Mouse (Mus musculus) megakaryocyte, embryonic 14.5 days (primary cell): ENCODE results near the gene Btbd8. TPM values are rescaled to one million over a fixed set of nuclear protein-coding genes. Genes with fewer than 3 reads are reported as not detected.

Experiments
- H3K27me3 ChIP-seq: replicated peaks from 2 replicates; pipeline ENCODE3; 2012; ENCODE audit warnings: inconsistent platforms
- H3K36me3 ChIP-seq: replicated peaks from 2 replicates; pipeline ENCODE3; 2012; ENCODE audit warnings: low read length, inconsistent platforms, mixed read lengths
- H3K4me1 ChIP-seq: 2 replicates; pipeline ENCODE4 v1.6.1; 2012; ENCODE audit warnings: inconsistent platforms
- H3K4me3 ChIP-seq: replicated peaks from 2 replicates; pipeline ENCODE3; 2012; ENCODE audit warnings: moderate library complexity, mild to moderate bottlenecking, inconsistent platforms
- H3K9me3 ChIP-seq: 2 replicates; pipeline ENCODE4 v1.6.1; 2012; ENCODE audit warnings: inconsistent platforms
- FLI1 ChIP-seq: IDR thresholded peaks from 2 replicates; pipeline ENCODE4 v1.6.1; 2012; ENCODE audit warnings: low read length, inconsistent platforms, mixed read lengths
- GATA1 ChIP-seq: IDR thresholded peaks from 3 replicates; pipeline ENCODE4 v1.6.1; 2012; ENCODE audit warnings: mixed read lengths, low read length, inconsistent platforms, borderline replicate concordance
- polyA plus RNA-seq: library from polyadenylated mRNA; stranded (reverse); fragments of >175 nt; gene quantifications from 2 replicates; pipeline ENCODE4 v1.2.3, GENCODE M21; 2012; ENCODE audit warnings: low replicate concordance; ENCODE audit not compliant: insufficient read depth

Gene Btbd8
- polyA plus RNA-seq, 1 experiment, result 0.10 TPM

DNA sequence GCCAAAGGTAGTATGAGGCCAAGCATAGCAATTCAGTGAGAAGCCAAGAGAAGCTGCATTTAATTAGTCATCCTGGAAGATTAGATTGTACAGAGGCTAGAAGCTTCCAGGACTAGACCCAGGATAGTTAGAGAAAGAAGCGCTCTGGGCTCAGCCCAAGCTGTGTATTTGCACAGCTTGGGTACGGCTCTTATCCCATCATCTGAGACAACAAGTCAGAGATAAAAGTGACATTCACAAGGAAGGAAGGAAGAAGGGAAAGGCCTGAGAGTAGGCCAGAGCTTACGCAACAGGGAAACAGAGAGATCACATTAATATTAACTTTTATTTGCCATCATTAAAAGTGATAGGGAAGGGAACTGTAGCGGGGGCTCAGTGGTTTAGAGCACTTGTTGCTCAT lies 10.2 kb downstream of the Btbd8 start:
- TF ChIP-seq GATA1, result no peak
- TF ChIP-seq FLI1, result no peak

DNA sequence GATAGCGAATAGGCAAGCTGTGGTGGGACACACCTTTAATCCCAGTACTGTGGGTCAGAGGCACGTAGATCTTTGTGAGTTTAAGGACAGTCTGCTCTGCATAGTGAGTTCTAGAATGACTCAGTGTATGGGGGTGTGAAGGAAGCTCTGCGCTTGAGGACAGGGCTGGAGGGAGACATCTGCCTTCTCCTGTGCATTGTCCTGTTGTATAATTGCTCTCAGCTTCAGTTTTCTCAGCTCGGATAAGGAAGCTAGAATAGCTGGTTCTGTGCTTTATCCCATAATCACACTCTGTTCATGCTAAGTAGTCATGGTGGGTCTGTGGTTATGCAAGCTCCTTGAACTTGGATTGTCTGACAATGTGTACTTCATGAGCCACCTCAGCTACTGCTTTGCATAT lies 11.0 kb downstream of the Btbd8 start:
- H3K36me3 ChIP-seq, result peaks cover 25% of the 10 kb centered on the region
- peaks cover 33% of the 10 kb centered on the region for H3K4me1 ChIP-seq
- no peaks in the 10 kb centered on the region for H3K27me3 ChIP-seq
- H3K4me3 ChIP-seq, result no peak overlapping the region
- no peaks in the 10 kb centered on the region for H3K9me3 ChIP-seq
- TF ChIP-seq FLI1, result no peak
- TF ChIP-seq GATA1, result no peak

More for the DNA sequence above, 10.2 kb downstream of the Btbd8 start:
- H3K36me3 ChIP-seq, result peaks cover 17% of the 10 kb centered on the region
- H3K27me3 ChIP-seq, result no peaks in the 10 kb centered on the region
- H3K9me3 ChIP-seq, result no peaks in the 10 kb centered on the region
- H3K4me3 ChIP-seq, result no peak overlapping the region
- peaks cover 41% of the 10 kb centered on the region for H3K4me1 ChIP-seq

DNA sequence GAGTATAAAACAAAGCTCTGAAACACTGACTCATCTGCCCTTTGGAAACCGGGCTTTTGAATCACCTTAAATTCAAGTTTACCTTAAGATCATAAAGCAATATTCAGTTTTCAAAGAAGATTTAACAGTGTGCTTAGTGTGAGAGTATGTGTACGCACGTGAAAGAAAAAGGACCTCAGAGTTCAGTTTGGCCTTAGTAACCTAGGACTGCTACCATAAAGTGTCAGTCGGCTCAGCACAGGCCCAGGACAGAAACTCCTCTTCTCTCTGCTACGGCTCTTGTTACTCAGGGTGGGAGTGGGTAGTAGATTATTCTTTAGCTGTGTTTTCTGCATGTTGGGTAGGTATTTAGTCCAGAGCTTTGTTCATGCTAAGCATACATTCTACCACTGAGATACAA lies 11.8 kb downstream of the Btbd8 start:
- no peak for TF ChIP-seq FLI1
- TF ChIP-seq GATA1, result no peak
- H3K36me3 ChIP-seq, result peaks cover 27% of the 10 kb centered on the region
- H3K9me3 ChIP-seq, result no peaks in the 10 kb centered on the region
- H3K4me1 ChIP-seq, result peaks cover 33% of the 10 kb centered on the region
- no peaks in the 10 kb centered on the region for H3K27me3 ChIP-seq
- H3K4me3 ChIP-seq, result no peak overlapping the region

DNA sequence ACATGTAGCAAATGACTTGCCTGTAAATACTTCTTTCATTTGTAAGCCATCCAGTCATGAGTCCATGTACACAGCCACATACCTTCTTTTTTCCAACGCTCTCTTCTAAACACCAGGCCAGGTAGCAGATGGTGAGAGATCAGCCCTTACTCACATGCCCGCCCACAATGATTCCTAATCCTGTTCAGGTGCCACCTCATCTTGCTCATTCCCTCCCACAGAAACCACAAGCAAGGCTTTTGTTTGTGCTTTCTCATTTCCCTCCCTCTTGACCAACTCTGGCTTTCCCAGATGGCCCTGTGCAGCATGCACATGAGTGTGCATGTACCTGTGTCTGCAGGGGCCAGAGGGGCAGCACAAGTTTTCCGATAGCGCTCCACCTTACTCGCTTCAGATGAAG lies 12.5 kb downstream of the Btbd8 start:
- H3K4me1 ChIP-seq, result peaks cover 37% of the 10 kb centered on the region
- no peak overlapping the region for H3K4me3 ChIP-seq
- no peaks in the 10 kb centered on the region for H3K9me3 ChIP-seq
- H3K36me3 ChIP-seq, result peaks cover 34% of the 10 kb centered on the region
- TF ChIP-seq FLI1 (no peak), GATA1 (no peak)
- no peaks in the 10 kb centered on the region for H3K27me3 ChIP-seq

DNA sequence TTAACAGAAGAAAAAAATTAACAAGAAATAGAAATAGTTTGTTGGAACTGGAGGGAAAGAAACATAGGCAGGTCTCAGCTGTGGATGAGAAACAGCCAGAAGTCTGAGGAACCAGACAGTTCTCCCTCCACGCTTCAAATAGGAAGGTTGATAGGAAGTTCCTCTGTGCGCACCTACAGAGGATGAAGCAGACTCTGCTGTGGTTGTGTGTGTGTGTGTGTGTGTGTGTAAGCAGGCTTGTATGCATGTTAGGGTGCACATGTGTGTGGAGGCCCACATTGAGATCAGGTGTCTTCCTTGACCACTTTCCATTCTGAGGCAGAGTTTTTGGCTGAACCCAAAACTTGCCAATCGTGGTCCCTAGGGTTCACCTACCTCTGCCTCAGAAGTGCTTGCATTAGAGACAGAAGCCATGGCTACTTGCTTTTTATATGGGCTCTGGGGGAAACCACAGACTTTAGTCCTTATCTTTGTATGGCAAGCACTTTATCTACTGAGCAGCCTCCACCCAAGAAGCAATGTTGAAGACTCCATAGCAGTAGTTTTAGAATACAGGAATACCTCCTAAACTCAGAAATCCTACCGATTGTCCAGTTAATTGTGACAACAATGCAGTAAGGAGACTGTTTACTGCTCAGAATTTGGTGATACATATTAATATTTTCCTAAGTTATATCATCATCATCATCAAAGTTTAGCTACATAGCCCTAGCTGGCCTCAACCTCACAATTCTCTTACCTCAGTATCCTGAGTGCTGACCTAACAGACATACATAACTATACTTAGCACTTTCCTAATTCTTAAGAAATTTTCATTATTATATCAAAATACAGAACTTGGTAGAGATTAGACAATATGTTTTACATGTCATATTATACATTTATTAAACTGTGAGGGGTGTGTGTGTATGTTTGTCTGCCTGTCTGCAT lies 24.6 kb downstream of the Btbd8 start:
- H3K4me1 ChIP-seq, result peaks cover 34% of the 10 kb centered on the region
- TF ChIP-seq GATA1 (no peak), FLI1 (no peak)
- H3K27me3 ChIP-seq, result no peaks in the 10 kb centered on the region
- peak overlapping the region; percentile 38 for H3K4me3 ChIP-seq
- H3K36me3 ChIP-seq, result peaks cover 9% of the 10 kb centered on the region
- H3K9me3 ChIP-seq, result no peaks in the 10 kb centered on the region

DNA sequence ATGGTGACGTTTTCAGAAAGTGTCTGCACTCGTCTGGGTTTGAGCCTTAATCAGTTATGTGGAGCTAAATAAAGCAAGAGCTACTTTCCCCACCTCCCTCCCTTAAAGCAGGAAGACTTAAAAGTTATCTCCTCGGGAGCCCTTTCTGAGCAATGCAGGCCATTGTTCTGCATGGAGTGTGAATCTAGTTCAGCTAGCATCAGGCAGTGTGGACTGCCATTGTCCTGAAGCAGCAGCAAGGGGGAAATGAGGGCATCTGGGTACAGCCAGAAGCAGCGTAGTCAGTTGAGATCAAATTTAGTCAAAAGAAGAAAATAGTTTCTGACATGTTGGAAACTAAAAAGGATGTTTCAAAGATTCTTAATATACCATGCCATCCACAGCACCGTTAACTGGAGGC lies 28.7 kb downstream of the Btbd8 start:
- H3K9me3 ChIP-seq, result no peaks in the 10 kb centered on the region
- H3K36me3 ChIP-seq, result peaks cover 11% of the 10 kb centered on the region
- H3K4me3 ChIP-seq, result no peak overlapping the region
- peaks cover 37% of the 10 kb centered on the region for H3K4me1 ChIP-seq
- no peaks in the 10 kb centered on the region for H3K27me3 ChIP-seq
- TF ChIP-seq FLI1 (no peak), GATA1 (no peak)

DNA sequence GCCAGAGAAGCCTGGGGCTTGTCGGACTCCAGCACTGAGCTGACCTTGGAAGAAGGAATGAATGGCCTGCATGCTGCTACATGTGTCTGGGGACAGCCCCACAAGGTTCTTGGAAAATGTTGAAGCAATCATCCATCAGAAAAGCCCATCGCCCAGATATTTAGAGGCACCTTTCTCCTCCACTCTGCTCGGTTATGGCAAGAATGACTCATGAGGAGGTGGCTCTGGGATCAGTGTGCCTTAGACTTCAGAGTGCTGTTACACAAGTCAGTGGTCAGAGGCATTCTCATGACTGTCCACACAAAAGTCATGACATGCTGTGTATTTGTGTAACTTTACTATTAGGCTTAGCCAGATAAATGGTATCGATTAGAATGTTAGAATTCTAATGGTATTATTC lies 29.3 kb downstream of the Btbd8 start:
- no peak overlapping the region for H3K4me3 ChIP-seq
- H3K4me1 ChIP-seq, result peaks cover 36% of the 10 kb centered on the region
- TF ChIP-seq GATA1, result no peak
- TF ChIP-seq FLI1, result no peak
- H3K36me3 ChIP-seq, result peaks cover 10% of the 10 kb centered on the region
- H3K27me3 ChIP-seq, result no peaks in the 10 kb centered on the region
- H3K9me3 ChIP-seq, result no peaks in the 10 kb centered on the region

DNA sequence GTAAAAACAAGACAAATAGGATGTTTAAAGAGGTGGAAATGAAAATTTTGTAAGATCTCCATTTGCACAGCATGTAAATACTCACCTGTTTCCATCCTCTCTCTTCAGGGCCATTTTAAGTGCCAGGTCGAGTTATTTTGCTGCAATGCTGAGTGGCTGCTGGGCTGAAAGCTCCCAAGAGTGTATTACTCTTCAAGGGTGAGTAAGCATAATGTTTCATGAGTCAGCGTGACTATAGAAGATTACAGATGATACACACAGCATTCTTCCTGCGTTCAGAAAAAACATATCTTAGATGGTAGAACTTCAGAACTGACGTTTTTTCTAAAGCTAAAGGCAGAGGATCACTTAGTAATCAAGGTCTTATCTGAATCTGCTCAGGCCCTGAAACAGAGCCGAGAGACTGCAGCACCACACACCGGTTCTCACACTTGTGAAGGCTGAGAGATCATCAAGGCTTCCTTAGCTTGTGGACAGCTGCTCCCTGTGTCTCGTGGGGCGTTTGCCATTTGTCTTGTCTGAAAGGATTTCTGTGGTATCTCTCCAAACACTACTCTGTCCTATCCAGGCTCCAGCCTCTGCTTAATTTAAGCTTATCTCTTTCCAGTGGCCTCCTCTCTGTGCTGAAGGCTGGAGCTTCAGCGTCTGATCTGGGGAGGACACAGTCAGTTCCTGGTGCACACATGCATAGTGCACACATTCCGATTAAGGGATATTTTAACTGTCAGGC lies 33.0 kb downstream of the Btbd8 start:
- peaks cover 32% of the 10 kb centered on the region for H3K4me1 ChIP-seq
- TF ChIP-seq GATA1 (no peak), FLI1 (no peak)
- no peaks in the 10 kb centered on the region for H3K27me3 ChIP-seq
- peaks cover 4% of the 10 kb centered on the region for H3K9me3 ChIP-seq
- H3K4me3 ChIP-seq, result no peak overlapping the region
- H3K36me3 ChIP-seq, result peaks cover 25% of the 10 kb centered on the region

DNA sequence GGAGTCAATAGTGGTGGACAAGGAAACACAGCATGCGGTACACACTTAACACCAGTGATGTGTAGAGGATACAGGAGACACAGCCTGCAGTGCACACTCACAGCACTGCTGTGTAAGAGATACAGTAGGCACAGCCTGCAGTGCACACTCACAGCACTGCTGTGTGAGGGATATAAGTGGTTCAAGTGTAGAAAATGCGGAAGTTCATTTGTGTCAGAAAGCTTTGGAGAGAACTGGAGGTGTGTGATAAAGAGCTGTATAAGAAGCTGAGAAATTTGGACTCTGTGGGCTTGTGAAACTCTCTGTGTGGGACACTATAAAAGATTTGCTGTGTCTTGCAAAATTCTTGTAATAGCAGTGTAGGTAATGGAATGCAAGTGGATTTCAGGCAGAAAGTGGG lies 42.4 kb downstream of the Btbd8 start:
- H3K27me3 ChIP-seq, result no peaks in the 10 kb centered on the region
- TF ChIP-seq GATA1, result no peak
- no peak for TF ChIP-seq FLI1
- peaks cover 14% of the 10 kb centered on the region for H3K36me3 ChIP-seq
- peaks cover 28% of the 10 kb centered on the region for H3K4me1 ChIP-seq
- H3K4me3 ChIP-seq, result peak overlapping the region; percentile 57
- H3K9me3 ChIP-seq, result peaks cover 4% of the 10 kb centered on the region

DNA sequence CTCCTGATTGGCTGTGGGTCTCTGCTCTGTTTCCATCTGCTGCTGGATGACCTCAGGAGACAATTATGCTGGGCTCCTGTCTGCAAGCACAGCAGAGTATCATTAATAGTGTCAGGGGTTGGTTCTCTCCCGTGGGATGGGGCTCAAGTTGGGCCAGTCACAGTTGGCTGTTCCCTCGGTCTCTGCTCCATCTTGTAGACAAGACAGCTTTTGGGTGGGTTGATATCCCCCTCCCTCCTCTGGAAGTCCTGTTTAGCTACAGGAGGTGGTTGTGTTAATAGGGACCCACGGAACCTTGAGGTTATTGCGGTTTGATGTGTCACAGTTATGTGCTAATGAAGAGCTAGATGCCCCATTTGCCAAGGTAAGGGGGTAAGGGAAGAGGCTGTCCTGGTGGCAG lies 51.2 kb downstream of the Btbd8 start:
- H3K9me3 ChIP-seq, result no peaks in the 10 kb centered on the region
- H3K4me3 ChIP-seq, result no peak overlapping the region
- H3K36me3 ChIP-seq, result peaks cover 22% of the 10 kb centered on the region
- H3K4me1 ChIP-seq, result peaks cover 17% of the 10 kb centered on the region
- TF ChIP-seq FLI1 (no peak), GATA1 (no peak)
- H3K27me3 ChIP-seq, result no peaks in the 10 kb centered on the region

DNA sequence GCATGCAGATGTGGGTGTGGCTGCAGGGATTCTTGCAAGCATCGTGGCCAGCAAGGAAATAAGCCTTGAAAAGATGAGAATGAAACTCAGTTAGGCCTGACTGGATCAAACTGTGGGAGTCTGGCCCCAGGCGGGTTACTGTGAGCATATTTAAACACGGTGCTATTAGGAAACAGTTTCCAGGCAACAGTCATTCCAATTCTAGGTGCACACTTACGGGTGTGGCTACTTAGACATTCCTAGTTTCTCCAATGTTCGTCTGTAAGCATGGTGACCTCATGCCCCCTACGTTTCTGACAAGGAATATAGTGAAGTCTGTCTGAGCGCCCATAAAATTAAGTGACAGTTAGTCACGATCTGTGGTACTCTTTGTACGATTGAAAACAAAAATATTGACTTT lies 53.2 kb downstream of the Btbd8 start:
- H3K36me3 ChIP-seq, result peaks cover 28% of the 10 kb centered on the region
- peaks cover 17% of the 10 kb centered on the region for H3K4me1 ChIP-seq
- TF ChIP-seq GATA1, result no peak
- no peak overlapping the region for H3K4me3 ChIP-seq
- H3K9me3 ChIP-seq, result peaks cover 5% of the 10 kb centered on the region
- no peaks in the 10 kb centered on the region for H3K27me3 ChIP-seq
